Mouse (Mus musculus): ENCODE measurements at regions not wholly inside any gene's neighbourhood (a gene's known extent, or its start where the extent isn't known, plus 50 kb on each side); places are given as distances from the start of the nearest gene placed in this dataset.

DNA sequence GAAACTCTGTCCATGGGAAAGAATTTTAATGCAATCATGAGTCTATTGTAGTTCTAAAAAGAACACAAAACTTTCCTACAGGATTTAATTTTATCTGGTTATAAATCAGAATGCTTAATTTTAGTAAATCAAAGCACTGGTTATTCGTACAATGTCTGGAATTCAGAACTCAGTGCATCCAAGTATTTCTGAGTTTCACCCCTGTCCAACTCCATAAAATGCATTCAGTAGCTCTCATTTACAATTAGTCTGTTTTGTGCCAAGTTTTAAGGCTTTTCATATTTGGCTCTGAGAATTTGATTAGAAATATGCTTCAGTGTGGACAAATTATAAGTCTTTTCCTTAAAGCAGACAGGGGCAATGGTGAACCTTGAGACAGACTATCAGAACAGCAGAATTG is 433.0 kb upstream of the Slc8a1 start:
- TF ChIP-seq ZC3H11A (IDR thresholded peaks at IDR 0.05; ENCODE audit: borderline replicate concordance, low read depth, low read length): no peak
- TF ChIP-seq CHD2 (IDR thresholded peaks at IDR 0.05; ENCODE audit: low read depth, low read length): no peak
- no peak for TF ChIP-seq MAFK (IDR thresholded peaks at IDR 0.05; ENCODE audit: insufficient read depth, low read depth, low read length)
- no peak for TF ChIP-seq ZNF384 (IDR thresholded peaks at IDR 0.05; ENCODE audit: low read depth, low read length)
- TF ChIP-seq HCFC1 (IDR thresholded peaks at IDR 0.05; ENCODE audit: borderline replicate concordance, insufficient read depth, low read length): no peak

Measured in ES-E14 (cell line).